Mouse (Mus musculus) hindbrain, postnatal 0 days (tissue): Measurements from ENCODE around the gene E430018J23Rik. TPM values are rescaled to one million over a fixed set of nuclear protein-coding genes. Genes with fewer than 3 reads are reported as not detected.

Experiments used
- ATAC-seq: fragments of 200-750 bp; cut with Nextera tagmentation; 2 replicates; pipeline ENCODE4 v1.8.0; 2017; ENCODE audit warnings: mild to moderate bottlenecking, moderate TSS enrichment, moderate library complexity
- DNase-seq: peaks from one replicate; pipeline ENCODE4 v3.0.0-alpha.2; 2015; ENCODE audit warnings: low spot score
- H3K27ac ChIP-seq: fragments of 300-500 bp; sonication (generic); 2 replicates; pipeline ENCODE4 v1.5.1; 2014; ENCODE audit warnings: mild to moderate bottlenecking
- H3K27me3 ChIP-seq: fragments of 300-500 bp; sonication (generic); 2 replicates; pipeline ENCODE4 v1.6.1; 2014; ENCODE audit warnings: low read length, mixed read lengths; ENCODE audit not compliant: insufficient read depth
- H3K36me3 ChIP-seq: fragments of 300-500 bp; sonication (generic); 2 replicates; pipeline ENCODE4 v1.6.1; 2014; ENCODE audit warnings: low read length, mixed read lengths; ENCODE audit not compliant: insufficient read depth
- H3K4me1 ChIP-seq: fragments of 300-500 bp; sonication (generic); 2 replicates; pipeline ENCODE4 v1.6.1; 2014; ENCODE audit warnings: antibody characterized with exemption, low read length, mixed read lengths; ENCODE audit not compliant: insufficient read depth
- H3K4me2 ChIP-seq: fragments of 300-500 bp; sonication (generic); 2 replicates; pipeline ENCODE4 v1.6.1; 2014; ENCODE audit warnings: low read depth, mild to moderate bottlenecking, low read length, moderate library complexity, mixed read lengths
- H3K4me3 ChIP-seq: fragments of 300-500 bp; sonication (generic); 2 replicates; pipeline ENCODE4 v1.5.1; 2014; ENCODE audit warnings: low read length
- H3K9ac ChIP-seq: fragments of 300-500 bp; sonication (generic); replicated peaks from 2 replicates; pipeline ENCODE4 v1.6.1; 2014; ENCODE audit warnings: mild to moderate bottlenecking, low read length, moderate library complexity, mixed read lengths
- H3K9me3 ChIP-seq: fragments of 300-500 bp; sonication (generic); 2 replicates; pipeline ENCODE4 v1.6.1; 2016; ENCODE audit warnings: low read length, mixed read lengths
- CTCF ChIP-seq: IDR thresholded peaks from 2 replicates; pipeline ENCODE4 v1.5.1; 2016; ENCODE audit warnings: antibody characterized with exemption, control low read depth, low read depth
- WGBS: fragments of 180-500 bp; shearing (Covaris S2); extraction: QIAGEN DNeasy Blood & Tissue Kit; methylation state at CpG from one replicate; pipeline ENCODE4 v1.1.7; 2014; 5-methylcytosine and 5-hydroxymethylcytosine counted together
- polyA plus RNA-seq: library from polyadenylated mRNA; unstranded; fragments of >200 nt; fragmentation: Nextera tagmentation; extraction: Ambion mirVana; gene quantifications from 2 replicates; pipeline ENCODE4 v1.2.1, GENCODE M21; 2015
- total RNA-seq: library from RNA; depleted of rRNA; stranded (reverse); fragments of >200 nt; gene quantifications from 2 replicates; pipeline ENCODE4 v1.2.3, GENCODE M21; 2014; rRNA removed

E430018J23Rik gene
- total RNA-seq (13.8 and 15.5 TPM in 2 replicates), polyA plus RNA-seq (1.8 and 2.2 TPM in 2 replicates)

- Histone ChIP-seq H3K9me3 (no peaks in the 10 kb centered on the region), H3K36me3 (no peaks in the 10 kb centered on the region), H3K27me3 (no peaks in the 10 kb centered on the region), H3K9ac (peak within 1 kb of the TSS; percentile 90), H3K4me3 (peak within 1 kb of the TSS; percentile 71), H3K4me2 (peak within 1 kb of the TSS; percentile 81), H3K4me1 (0 out of 2 replicates have a peak, but pooled peaks cover 5% of the 10 kb centered on the region), H3K27ac (peak within 1 kb of the TSS; percentile 89)
- TF ChIP-seq CTCF, result no peak
- DNase-seq (peak; percentile 99), ATAC-seq (peak; percentile 96)
- WGBS, result under 1% methylated on average over 45 of the region's 45 CpGs
Observed at GRCm38 (mm10) chr7:127393157-127393943, at the start of gene E430018J23Rik. E430018J23Rik (minus strand) TSS chr7:127393629.

- H3K4me1 ChIP-seq, result no peaks in the 10 kb centered on the region
- WGBS, result 92% methylated on average over 3 of the region's 3 CpGs
- TF ChIP-seq CTCF, result peak; percentile 47
- ATAC-seq (no peak), DNase-seq (no peak)
- H3K9me3 ChIP-seq, result no peaks in the 10 kb centered on the region
- H3K4me3 ChIP-seq, result no peak overlapping the region
- H3K36me3 ChIP-seq, result peaks cover 3% of the 10 kb centered on the region; the same call in 1 of the 2 replicates
- H3K9ac ChIP-seq, result no peak overlapping the region
- H3K27ac ChIP-seq, result no peak overlapping the region
- no peaks in the 10 kb centered on the region for H3K27me3 ChIP-seq
- H3K4me2 ChIP-seq, result no peak overlapping the region
Observed at GRCm38 (mm10) chr7:127437724-127438123, 44.3 kb upstream of the E430018J23Rik start.

GRCm38 (mm10) chr7:127435206-127435605 is 41.8 kb upstream of the E430018J23Rik start:
- no peaks in the 10 kb centered on the region for H3K36me3 ChIP-seq
- WGBS, result 89% methylated on average over 4 of the region's 4 CpGs
- H3K27me3 ChIP-seq, result no peaks in the 10 kb centered on the region
- H3K4me2 ChIP-seq, result no peak overlapping the region
- no peak for DNase-seq
- no peak overlapping the region for H3K4me3 ChIP-seq
- no peak overlapping the region for H3K27ac ChIP-seq
- H3K9me3 ChIP-seq, result no peaks in the 10 kb centered on the region
- ATAC-seq, result no peak
- TF ChIP-seq CTCF, result no peak
- H3K4me1 ChIP-seq, result no peaks in the 10 kb centered on the region
- H3K9ac ChIP-seq, result no peak overlapping the region

- H3K4me1 ChIP-seq, result no peaks in the 10 kb centered on the region; the same call in 1 of the 2 replicates
- no peak overlapping the region for H3K27ac ChIP-seq
- DNase-seq, result no peak
- H3K9ac ChIP-seq, result no peak overlapping the region
- TF ChIP-seq CTCF, result no peak
- no peaks in the 10 kb centered on the region for H3K36me3 ChIP-seq
- no peaks in the 10 kb centered on the region for H3K27me3 ChIP-seq
- H3K4me3 ChIP-seq, result no peak overlapping the region
- 74% methylated on average over 3 of the region's 3 CpGs for WGBS
- no peak for ATAC-seq
- no peaks in the 10 kb centered on the region for H3K9me3 ChIP-seq
- H3K4me2 ChIP-seq, result no peak overlapping the region
Observed at GRCm38 (mm10) chr7:127426354-127426753, 32.9 kb upstream of the E430018J23Rik start.

- Histone ChIP-seq H3K36me3 (no peaks in the 10 kb centered on the region), H3K4me1 (no peaks in the 10 kb centered on the region; the same call in 1 of the 2 replicates), H3K9me3 (no peaks in the 10 kb centered on the region), H3K27me3 (no peaks in the 10 kb centered on the region), H3K4me2 (no peak overlapping the region), H3K4me3 (no peak overlapping the region), H3K27ac (no peak overlapping the region), H3K9ac (no peak overlapping the region)
- TF ChIP-seq CTCF, result no peak
- no peak for ATAC-seq
- 83% methylated on average over 2 of the region's 2 CpGs for WGBS
- no peak for DNase-seq
Observed at GRCm38 (mm10) chr7:127425911-127426310, 32.5 kb upstream of the E430018J23Rik start.

- Histone ChIP-seq H3K9me3 (no peaks in the 10 kb centered on the region), H3K4me3 (no peak overlapping the region), H3K27me3 (no peaks in the 10 kb centered on the region), H3K27ac (no peak overlapping the region), H3K4me2 (no peak overlapping the region), H3K36me3 (no peaks in the 10 kb centered on the region), H3K4me1 (no peaks in the 10 kb centered on the region; the same call in 1 of the 2 replicates), H3K9ac (no peak overlapping the region)
- WGBS, result 84% methylated on average over 3 of the region's 3 CpGs
- no peak for DNase-seq
- no peak for ATAC-seq
- no peak for TF ChIP-seq CTCF
Observed at GRCm38 (mm10) chr7:127425291-127425690, 31.9 kb upstream of the E430018J23Rik start.

- Histone ChIP-seq H3K27me3 (no peaks in the 10 kb centered on the region), H3K4me3 (peak overlapping the region; percentile 87), H3K4me1 (no peaks in the 10 kb centered on the region; the same call in 1 of the 2 replicates), H3K9me3 (no peaks in the 10 kb centered on the region), H3K9ac (peak overlapping the region; percentile 84; the same call in 1 of the 2 replicates), H3K27ac (peak overlapping the region; percentile 86), H3K4me2 (peak overlapping the region; percentile 100), H3K36me3 (no peaks in the 10 kb centered on the region)
- ATAC-seq, result peak; percentile 74
- DNase-seq, result peak; percentile 75
- under 1% methylated on average over 15 of the region's 15 CpGs for WGBS
- TF ChIP-seq CTCF, result no peak
Observed at GRCm38 (mm10) chr7:127422247-127422646, 28.8 kb upstream of the E430018J23Rik start.
